In the genomic region with DNA sequence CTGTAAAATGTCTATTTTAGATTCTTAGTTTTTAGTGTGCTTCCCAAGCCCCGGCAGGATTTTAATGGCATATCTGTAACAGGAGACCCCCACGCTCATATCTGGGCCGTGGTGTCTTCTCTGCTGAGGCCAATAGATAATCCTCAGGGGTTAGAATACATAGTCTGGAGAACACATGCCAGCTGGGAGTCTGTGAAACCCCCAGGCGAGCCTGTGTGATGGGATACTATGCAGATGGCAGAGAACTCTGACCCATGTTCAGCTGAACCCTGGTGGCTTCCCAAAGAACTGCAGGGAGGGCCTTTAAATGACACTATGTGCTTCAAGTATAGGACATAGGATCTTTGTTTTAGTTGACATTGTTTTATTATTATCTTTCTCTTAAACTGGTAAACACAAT, we compare ENCODE assay signal across 8 mouse cellular contexts.
DNase-seq lines count a peak whose midpoint lies in the region; ATAC-seq lines count a peak whose summit lies in the region.

No protein-coding gene starts in this region.

- peaks cover 23% of the 10 kb centered on the region for H3K4me1 ChIP-seq in heart, embryonic 10.5 days
- peaks cover 7% of the 10 kb centered on the region for H3K4me1 ChIP-seq in kidney, embryonic 16.5 days (ENCODE audit: insufficient read depth, low read length)

- no peak overlapping the region for H3K4me3 ChIP-seq in heart, embryonic 10.5 days
- H3K4me3 ChIP-seq in kidney, embryonic 16.5 days (ENCODE audit: low read length), result no peak overlapping the region

- no peaks in the 10 kb centered on the region for H3K9me3 ChIP-seq in heart, embryonic 10.5 days
- no peaks in the 10 kb centered on the region for H3K9me3 ChIP-seq in kidney, embryonic 16.5 days (ENCODE audit: low read length)

- H3K27ac ChIP-seq in heart, embryonic 10.5 days, result peak overlapping the region; percentile 76
- H3K27ac ChIP-seq in kidney, embryonic 16.5 days (ENCODE audit: low read length), result peak overlapping the region; percentile 13; the same call in 1 of the 2 replicates

- no peaks in the 10 kb centered on the region for H3K27me3 ChIP-seq in heart, embryonic 10.5 days (ENCODE audit: insufficient read depth, poor library complexity, severe bottlenecking)
- H3K27me3 ChIP-seq in kidney, embryonic 16.5 days (ENCODE audit: insufficient read depth, low read length), result no peaks in the 10 kb centered on the region

- H3K9ac ChIP-seq in kidney, embryonic 16.5 days (replicated peaks; ENCODE audit: low read length), result no peak overlapping the region

- H3K36me3 ChIP-seq in heart, embryonic 10.5 days, result no peaks in the 10 kb centered on the region
- no peaks in the 10 kb centered on the region for H3K36me3 ChIP-seq in kidney, embryonic 16.5 days (ENCODE audit: insufficient read depth, low read length)

- 16% methylated on average over 4 of the region's 4 CpGs for WGBS in heart, embryonic 10.5 days
- 18% methylated on average over 4 of the region's 4 CpGs for WGBS in kidney, embryonic 16.5 days

- 0 out of 2 replicates have a peak, but pooled peaks have one; percentile 39 for ATAC-seq in kidney, embryonic 16.5 days (ENCODE audit: low FRiP score, low TSS enrichment)
- no peak for ATAC-seq in activated CD4-positive, CD25-positive, alpha-beta regulatory T cell, adult 4 months

- H3K4me2 ChIP-seq in kidney, embryonic 16.5 days (replicated peaks; ENCODE audit: low read depth, low read length), result no peak overlapping the region

- DNase-seq in adrenal gland, adult (ENCODE audit: inconsistent age in 2 of 2, low spot score in 1 of 2), result peak; percentile 47 to 78
- no peak for DNase-seq in adrenal gland, adult 8-10 months
- DNase-seq in 3134 (ENCODE audit: extremely low read depth, insufficient read length, low spot score), result peak; percentile 5
- peak; percentile 55 for DNase-seq in embryo, embryonic 9.5 days (ENCODE audit: extremely low spot score)
- peak; percentile 83 for DNase-seq in heart, embryonic 10.5 days (ENCODE audit: low spot score)
- peak; percentile 70 for DNase-seq in mesoderm, embryonic 11.5 days (ENCODE audit: low read depth, low spot score)
